Mouse (Mus musculus) c-Kit-positive CD71-negative TER-119-negative erythroid progenitor cells, embryonic 14.5 days (primary cell): ENCODE results near the gene Zfp566.
"Not testable (repeated sequence)": the region's sequence is repeated elsewhere in the genome, so short reads cannot be mapped to it uniquely, and the experiment has no call there.

Source experiments
- DNase-seq: peaks from one replicate; pipeline ENCODE4 v3.0.0-alpha.2; 2013; ENCODE audit warnings: low read depth

Gene Zfp566

DNA sequence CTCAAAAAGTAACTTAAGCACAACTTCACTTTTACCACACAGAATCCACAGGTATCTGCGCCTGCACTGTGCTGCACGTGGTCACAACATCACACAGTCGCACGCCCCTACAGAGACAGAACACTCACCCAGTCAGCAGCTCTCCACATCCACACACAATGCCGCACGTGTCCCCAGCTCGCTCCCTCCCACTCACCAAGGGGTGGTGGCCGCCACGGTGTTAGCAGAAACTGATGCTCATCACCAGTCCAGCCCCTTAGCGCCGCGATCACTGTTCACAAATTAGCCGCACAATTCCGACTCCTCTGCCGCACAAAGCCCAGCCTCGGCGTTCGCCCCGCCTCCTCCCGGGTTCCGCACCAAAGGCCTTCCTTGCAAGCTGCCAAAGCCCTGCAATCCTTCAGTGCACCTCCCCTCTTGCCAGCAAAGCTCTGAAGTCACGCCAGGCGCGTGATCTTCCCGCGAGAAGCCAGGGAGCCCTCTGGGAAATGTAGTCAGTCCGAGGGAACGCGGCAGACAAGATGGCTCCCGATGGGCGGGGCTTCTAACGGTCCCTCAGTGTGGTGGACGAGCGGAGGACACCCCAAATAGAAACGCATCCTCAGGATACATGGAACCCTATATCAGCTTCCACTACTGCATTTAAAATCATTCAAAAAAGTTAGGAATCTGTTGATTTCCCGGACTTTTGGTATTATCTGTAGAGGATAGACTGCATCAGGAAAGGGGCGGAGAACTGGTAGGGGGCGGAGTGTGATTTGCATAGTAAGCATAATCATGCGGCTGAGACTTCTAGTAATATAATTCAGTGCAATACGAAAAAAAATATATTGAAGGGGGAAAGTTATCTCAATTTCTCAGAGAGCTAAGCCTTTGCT, at the start of gene Zfp566, which contains the start of gene Gm26920:
Zfp566 (minus strand) TSS at position 436 of the 878 bp plus-strand sequence.
Gm26920 (minus strand) TSS at position 319 of the 878 bp plus-strand sequence.
- DNase-seq = peak; percentile 97

GRCm38 (mm10) chr7:30136826-30137225, 46.5 kb upstream of the Zfp566 start:
- DNase-seq = no peak

GRCm38 (mm10) chr7:30132396-30132795, 42.1 kb upstream of the Zfp566 start:
- DNase-seq = no peak

- DNase-seq = no peak
Observed at GRCm38 (mm10) chr7:30129900-30130299, 39.6 kb upstream of the Zfp566 start.

DNA sequence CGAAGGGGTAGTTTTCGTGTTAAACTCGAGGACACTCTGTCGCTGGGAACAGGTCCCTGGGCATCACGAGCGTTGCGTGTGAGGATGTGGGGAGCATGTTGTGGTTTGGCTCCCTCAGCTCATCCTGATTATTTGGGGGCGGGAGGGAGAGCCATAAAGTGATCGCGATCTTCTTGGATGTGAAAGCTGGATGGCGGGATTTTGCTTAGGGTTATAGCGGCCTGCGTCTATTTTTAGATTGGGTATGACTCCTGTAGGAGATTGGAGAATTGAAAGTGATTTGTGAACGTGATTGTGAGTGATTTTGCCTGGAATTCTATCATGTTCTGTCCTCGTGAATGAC, 31.8 kb upstream of the Zfp566 start:
- no peak for DNase-seq

- DNase-seq = peak; percentile 81
Observed at GRCm38 (mm10) chr7:30121308-30122187, 31.2 kb upstream of the Zfp566 start, which contains the start of gene Zfp382. Gene Zfp382, plus strand, starts transcription at chr7:30121942.

DNA sequence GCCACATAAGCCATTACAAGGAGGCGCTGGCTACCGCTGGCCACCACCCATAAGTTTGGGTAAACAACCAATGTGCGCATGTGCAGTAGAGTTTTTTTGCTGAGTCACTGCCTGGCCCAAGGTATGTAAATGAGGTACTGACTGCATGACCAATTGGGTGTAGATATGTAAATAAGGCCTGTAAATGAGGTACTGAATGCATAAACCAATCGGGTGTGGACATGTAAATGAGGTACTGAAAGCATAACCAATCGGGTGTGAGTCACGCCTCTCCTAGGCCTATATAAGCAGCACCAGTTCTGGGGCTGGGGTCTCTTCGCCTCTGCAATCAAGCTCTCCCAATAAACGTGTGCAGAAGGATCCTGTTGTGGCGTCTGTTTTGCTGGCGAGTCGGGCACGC, 27.6 kb upstream of the Zfp566 start:
- not testable (repeated sequence) for DNase-seq

DNA sequence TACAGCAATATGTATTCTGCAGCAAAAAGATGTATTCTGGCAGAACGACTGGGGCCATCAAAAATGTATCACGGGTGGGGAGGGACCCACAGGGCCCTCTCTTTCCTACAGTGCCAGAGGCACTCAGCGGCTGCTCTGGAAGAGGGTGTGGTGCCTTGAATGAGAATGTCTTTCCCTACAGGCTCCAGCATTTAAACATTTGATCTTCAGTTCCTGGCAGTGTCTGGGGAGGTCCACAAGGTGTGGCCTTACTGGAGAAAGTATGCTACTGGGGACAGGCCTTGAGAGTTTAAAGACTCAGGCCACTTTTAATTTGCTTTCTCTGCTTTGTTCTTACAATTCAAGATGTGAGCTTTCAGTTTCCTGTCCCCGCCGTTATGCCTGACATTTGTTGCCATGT, 25.7 kb upstream of the Zfp566 start:
- no peak for DNase-seq

- DNase-seq = no peak
Observed at GRCm38 (mm10) chr7:30099297-30099696, 9.0 kb upstream of the Zfp566 start.

DNA sequence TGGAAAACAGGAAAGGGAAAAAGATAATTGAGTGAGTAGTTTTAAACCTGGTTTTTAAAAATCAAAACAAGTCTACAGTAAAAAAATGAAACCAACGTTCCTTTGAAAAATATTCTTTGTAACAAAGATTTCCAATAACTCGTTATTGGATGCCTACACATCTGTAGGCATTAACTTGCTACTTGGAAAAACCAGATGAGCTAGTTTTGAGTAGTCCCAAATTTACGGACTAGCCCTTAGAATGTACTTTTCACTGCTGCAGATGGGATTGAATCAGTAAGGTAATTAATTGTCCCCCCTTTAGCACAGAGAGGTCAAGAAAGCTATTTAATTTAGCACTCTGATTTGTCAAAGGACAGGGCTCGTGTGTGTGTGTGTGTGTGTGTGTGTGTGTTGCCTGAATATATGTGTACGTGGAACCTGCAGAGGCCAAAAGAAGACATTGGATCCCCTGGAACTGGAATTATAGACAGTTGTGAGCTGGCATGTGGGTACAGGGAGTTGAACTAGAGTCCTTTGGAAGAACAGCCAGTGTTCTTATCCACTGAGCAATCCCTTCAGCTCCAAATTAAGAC, 5.3 kb upstream of the Zfp566 start:
- no peak for DNase-seq

DNA sequence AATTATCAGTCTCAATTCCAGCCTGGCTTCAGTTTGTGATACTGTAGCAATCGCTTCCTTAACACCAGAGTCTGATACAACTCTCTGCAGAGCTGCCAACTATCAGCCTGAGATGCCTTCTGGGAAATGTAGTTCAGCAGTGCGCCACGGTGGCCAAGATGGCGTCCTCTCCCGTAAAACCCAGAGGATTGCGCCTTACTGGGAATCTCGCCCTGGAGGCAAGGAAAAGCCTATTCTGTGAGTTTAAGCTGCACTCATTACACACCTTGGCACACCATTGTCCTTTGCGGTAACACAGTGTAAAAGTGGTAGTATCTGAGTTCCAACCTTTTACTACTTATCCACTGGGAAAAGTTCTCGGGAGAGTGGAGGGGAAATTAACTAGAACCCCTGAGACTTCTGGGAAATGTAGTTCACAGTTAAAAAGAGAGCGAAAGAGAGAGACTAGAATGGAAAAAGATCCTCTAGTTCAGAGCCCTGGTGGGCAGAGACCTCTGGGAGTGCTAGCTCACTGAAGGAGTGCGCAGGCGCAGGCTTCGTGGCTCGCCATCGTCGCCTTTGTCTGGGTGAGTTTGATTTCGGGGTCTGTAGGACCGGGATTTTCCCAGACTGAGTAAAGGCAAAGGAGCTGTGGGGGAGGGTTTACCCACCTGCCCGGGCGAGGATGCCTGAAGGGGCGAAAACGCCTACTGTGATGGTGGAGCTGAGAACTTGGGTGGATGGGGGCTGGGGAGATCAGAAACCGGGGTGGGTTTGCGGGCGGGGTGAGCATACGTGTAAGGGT, 4.5 kb upstream of the Zfp566 start, which contains the start of gene Zfp260:
Zfp260 (plus strand) TSS at position 132 of the 784 bp plus-strand sequence.
- peak; percentile 83 for DNase-seq

DNA sequence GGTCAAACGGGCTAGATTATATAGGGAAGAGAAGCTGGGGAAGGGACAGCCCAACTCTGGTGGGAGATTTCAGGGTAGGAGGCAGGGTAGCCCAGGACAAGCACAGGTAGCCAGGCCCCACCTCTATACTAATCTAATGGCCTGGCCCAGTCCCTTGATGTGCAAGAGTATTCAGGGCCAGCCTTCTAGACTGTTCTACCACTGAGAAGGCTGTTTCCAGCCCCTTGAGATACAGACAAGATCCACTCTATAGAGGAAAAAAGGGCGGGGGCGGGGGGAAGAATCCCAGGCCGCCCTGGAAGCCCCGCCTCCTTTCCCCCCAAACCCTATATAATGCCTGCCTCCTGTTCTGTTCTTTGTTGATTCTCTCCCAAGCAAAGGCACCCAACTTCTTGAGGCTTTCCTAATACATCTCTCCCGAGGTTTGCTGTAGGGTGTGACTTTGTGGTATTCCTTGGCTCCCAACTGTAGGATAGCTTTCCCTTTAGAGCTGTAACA, 3.6 kb upstream of the Zfp566 start:
- DNase-seq = no peak

DNA sequence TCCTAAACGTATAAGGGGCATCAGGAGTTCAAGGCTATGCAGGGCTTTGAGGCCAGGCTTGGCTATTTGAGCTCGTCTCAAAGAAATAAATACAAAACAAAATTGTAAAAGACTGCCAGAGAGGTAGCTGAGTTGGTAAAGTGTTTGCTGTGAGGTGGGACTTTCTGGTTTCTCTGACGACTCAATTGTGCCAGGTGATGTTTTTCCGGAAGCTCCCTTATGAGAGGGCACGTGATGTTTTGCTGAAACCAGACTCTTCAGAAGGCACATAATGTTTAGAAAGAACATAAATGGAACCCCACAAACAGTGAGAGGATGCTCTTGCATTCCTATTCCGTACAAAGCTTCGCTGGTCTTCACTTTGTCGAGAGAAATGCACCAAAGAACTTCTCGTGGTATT, 2.3 kb upstream of the Zfp566 start:
- no peak for DNase-seq

DNA sequence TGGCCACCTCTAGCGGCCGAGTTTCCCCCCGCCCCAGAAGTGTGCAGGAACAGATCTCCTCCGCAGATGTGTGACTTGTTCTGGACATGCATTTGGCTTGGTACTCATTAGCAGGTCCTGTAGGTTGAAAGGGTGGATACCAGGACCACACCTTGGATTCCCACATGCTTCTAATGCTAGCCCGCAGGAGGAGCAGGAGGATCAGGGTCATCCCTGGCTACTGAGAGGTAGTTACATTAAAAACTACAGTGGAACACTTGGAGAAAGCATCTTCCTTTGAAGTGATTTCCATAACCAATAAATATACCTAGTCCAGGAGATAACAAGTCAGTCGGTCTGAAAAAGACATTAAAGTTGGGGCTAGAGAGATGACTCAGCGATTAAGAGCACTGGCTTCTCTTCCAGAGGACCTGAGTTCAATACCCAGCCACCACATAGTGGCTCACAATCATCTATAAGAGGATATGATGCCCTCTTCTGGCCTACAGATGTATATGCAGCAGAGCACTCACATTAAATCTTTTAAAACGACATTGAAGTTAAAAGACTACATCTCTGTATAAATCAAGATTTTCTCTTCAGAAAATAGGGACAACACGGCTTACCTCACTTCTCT, 751 bp upstream of the Zfp566 start:
- no peak for DNase-seq

GRCm38 (mm10) chr7:30089405-30089804, 922 bp downstream of the Zfp566 start:
- DNase-seq = no peak

DNA sequence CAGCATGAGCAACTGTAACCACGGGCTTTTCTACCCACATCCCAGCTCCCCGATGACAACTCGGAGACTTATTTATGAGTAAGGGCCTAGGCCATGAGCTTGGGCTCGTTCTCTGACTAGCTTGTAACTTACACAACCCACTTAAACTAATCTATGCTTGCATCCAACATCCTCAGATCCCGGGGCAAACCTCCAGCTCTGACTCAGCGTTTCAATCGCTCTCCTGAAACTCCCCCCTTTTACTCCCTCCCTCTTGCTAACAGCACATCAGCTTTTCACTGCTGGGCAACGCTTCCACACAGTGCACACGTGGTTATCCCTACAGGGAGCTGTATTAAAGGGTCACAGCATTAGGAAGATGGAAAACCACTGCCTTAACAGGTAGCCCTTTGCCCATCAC, 3.8 kb downstream of the Zfp566 start:
- no peak for DNase-seq

DNA sequence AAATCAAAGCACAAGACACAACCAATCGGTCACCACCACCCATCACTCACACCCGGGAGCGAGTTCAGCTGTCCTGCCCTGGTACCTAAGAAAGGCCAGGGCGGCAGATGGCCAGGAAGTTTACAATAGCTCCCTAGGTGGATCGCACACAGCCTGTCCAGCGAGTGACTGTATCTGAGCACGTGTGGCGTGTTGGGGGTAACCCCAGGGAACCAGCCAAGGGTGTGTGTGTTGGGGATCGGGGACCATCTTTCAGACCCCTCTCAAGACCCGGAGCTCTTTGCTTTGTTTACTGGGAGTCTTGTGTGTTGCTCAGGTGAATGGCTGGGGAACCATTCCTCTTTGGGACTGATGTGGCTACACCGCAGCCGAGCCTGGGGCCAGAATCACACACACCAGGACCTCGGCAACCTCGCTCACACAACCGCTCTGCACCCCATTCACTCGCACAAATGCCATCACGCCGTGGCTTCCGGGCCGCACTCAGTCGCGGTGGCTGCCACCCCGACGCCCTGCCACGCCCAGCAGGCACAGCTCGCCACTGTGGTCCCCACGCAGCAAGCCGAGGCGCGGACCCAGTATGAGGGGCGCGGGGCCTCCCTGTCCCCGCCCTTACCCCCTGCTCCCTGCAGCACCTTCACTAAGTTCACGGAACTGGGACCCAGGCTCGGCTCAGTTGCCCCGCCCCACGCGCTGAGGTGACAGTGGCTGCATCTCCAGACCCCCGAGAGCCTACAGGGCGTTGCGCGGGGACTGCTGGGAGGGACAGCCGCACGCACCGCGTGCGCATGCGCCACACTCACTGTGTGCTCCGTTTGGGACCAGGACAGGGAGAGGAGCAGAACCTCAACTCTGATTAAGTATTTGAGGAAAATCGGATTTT, 17.9 kb downstream of the Zfp566 start, which contains the start of gene Zfp82:
Zfp82 (minus strand) TSS at position 755 of the 883 bp plus-strand sequence.
- DNase-seq = peak; percentile 74

DNA sequence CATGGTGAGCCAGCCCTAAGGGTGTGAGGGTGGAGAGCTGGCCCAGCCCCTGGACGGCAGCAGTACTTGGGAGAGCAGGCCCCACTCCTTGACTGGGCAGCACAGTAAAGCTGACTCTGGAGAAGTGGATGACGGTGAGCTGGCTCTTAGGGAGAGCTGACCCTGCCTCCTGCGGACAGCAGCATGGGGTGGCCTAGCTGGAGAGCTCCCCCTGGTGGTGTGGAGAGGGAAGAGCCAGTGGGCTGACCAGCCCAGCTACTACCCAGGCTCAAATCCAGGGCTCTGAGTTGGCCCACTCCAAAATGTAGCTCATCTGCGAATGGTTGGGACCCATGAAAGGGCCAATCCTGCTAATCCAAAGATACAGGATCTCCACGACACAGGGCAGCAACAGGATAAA, 25.7 kb downstream of the Zfp566 start:
- DNase-seq = no peak

DNA sequence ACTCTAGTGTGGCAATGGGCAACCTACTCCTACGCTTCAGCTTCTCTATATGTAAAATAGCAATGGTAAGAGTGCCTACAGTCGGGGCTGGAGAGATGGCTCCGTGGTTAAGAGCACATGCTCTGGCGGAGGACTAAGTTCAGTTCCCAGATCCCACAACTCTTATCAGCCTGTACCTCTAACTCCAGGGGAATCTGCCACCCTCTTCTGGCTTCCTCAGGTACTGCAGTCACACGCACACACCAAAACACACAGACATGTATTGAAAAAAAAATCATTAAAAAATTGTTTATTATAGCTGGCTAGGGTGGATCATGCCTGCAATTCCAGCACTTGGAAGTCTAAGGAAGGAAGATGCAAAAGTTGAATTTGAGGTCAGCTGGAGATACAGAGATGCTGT, 27.8 kb downstream of the Zfp566 start:
- no peak for DNase-seq

- DNase-seq = no peak
Observed at GRCm38 (mm10) chr7:30060341-30060740, 30.0 kb downstream of the Zfp566 start.
